Mouse (Mus musculus): Measurements from ENCODE around the gene Daam2.

The Daam2 gene

GRCm38 (mm10) chr17:49434236-49434635, 129.9 kb downstream of the Daam2 start:
- DNase-seq (ENCODE audit: low read depth in 2 of 2, low spot score in 2 of 2): no peak

- DNase-seq (ENCODE audit: low read depth in 2 of 2, low spot score in 2 of 2): no peak
These were observed 131.1 kb downstream of the Daam2 start for GRCm38 (mm10) chr17:49433071-49433470.

GRCm38 (mm10) chr17:49432071-49432711, 132.0 kb downstream of the Daam2 start:
- DNase-seq (ENCODE audit: low read depth in 2 of 2, low spot score in 2 of 2): no peak

GRCm38 (mm10) chr17:49431176-49431575, 133.0 kb downstream of the Daam2 start:
- DNase-seq (ENCODE audit: low read depth in 2 of 2, low spot score in 2 of 2): no peak

GRCm38 (mm10) chr17:49430136-49430535, 134.0 kb downstream of the Daam2 start:
- DNase-seq (ENCODE audit: low read depth in 2 of 2, low spot score in 2 of 2): no peak

- no peak for DNase-seq (ENCODE audit: low read depth in 2 of 2, low spot score in 2 of 2)
These were observed 134.5 kb downstream of the Daam2 start for GRCm38 (mm10) chr17:49429471-49430129.

GRCm38 (mm10) chr17:49428751-49429415, 135.3 kb downstream of the Daam2 start:
- no peak for DNase-seq (ENCODE audit: low read depth in 2 of 2, low spot score in 2 of 2)

GRCm38 (mm10) chr17:49428239-49428688, 135.9 kb downstream of the Daam2 start, which contains the start of gene Mocs1:
TSS of gene Mocs1 (plus strand) at chr17:49428362.
- DNase-seq (ENCODE audit: low read depth in 2 of 2, low spot score in 2 of 2): peak; percentile 86 to 92

- DNase-seq (ENCODE audit: low read depth in 2 of 2, low spot score in 2 of 2): peak in 1 of 2 experiments; percentile 26
These were observed 136.4 kb downstream of the Daam2 start for GRCm38 (mm10) chr17:49427631-49428238.

GRCm38 (mm10) chr17:49423872-49424271, 140.3 kb downstream of the Daam2 start:
- DNase-seq (ENCODE audit: low read depth in 2 of 2, low spot score in 2 of 2): no peak

- DNase-seq (ENCODE audit: low read depth in 2 of 2, low spot score in 2 of 2): no peak
These were observed 141.1 kb downstream of the Daam2 start for GRCm38 (mm10) chr17:49423067-49423325.

GRCm38 (mm10) chr17:49422286-49423066, 141.7 kb downstream of the Daam2 start:
- DNase-seq (ENCODE audit: low read depth in 2 of 2, low spot score in 2 of 2): no peak

GRCm38 (mm10) chr17:49419813-49420212, 144.3 kb downstream of the Daam2 start:
- DNase-seq (ENCODE audit: low read depth in 2 of 2, low spot score in 2 of 2): no peak

- DNase-seq (ENCODE audit: low read depth in 2 of 2, low spot score in 2 of 2): no peak
These were observed 147.9 kb downstream of the Daam2 start for GRCm38 (mm10) chr17:49416228-49416627.

- no peak for DNase-seq (ENCODE audit: low read depth in 2 of 2, low spot score in 2 of 2)
These were observed 150.6 kb downstream of the Daam2 start for GRCm38 (mm10) chr17:49413554-49413953.

GRCm38 (mm10) chr17:49412974-49413373, 151.2 kb downstream of the Daam2 start:
- DNase-seq (ENCODE audit: low read depth in 2 of 2, low spot score in 2 of 2): no peak
